Mouse (Mus musculus) left cerebral cortex, postnatal 25 days (tissue): ENCODE data around the gene Hscb. TPM values are rescaled to one million over a fixed set of nuclear protein-coding genes. Genes with fewer than 3 reads are reported as not detected.
"Not testable (repeated sequence)": the region's sequence is repeated elsewhere in the genome, so short reads cannot be mapped to it uniquely, and the experiment has no call there.

Experiments used
- DNase-seq, 2 experiments: peaks; one replicate each; pipeline ENCODE4 v3.0.0; 2022; ENCODE audit warnings: low spot score in 2 of 2, mixed read lengths in 1 of 2
- intact Hi-C: fragments of 180-260 bp; cut with DNase I; formaldehyde crosslinking; loops from one replicate; pipeline ENCODE4 v1.15.1; 2025
- total RNA-seq, 2 experiments: library from RNA; stranded (reverse); gene quantifications; 2 replicates each; pipeline ENCODE4 v1.2.3; 2021

Hscb gene
- total RNA-seq, result 10 to 100 TPM in 1 of 2 experiments, 1 to 10 TPM in 1; 8.8 to 12.0 TPM

DNA sequence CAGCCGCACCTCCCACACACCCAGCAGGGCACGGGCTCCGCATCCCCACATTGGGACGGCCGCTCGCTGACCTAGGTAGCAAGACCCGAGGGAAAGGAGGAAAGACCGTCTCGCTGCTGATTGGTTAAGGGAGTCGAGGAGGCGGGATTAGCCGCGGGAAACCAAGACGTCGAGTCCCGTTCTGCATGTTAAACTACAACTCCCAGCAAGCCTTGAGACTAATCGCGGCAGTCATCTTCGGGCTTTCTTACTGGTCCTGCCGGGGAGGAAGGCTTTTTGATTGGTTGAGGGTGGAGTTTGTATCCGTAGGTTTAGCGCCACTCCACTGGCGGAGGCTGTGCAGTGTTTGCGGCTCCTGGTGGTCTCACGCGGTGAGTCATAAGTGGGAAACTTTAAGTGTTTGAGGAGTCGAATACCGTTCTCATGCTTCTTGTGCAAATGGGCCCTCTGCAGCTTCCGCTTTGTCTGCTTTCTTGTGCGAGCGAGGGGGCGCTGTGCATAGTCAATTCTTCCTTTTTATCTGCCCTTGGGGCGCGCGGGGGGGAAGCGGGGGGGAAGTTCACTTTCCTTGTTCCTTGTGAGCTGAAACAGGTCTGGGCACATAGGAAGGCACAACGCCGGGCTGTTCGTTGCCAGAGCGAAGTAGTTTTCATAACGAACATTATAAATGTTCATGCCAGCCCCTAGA lies at the start of gene Hscb, which contains the start of gene Chek2:
TSS of gene Hscb (minus strand) at position 100 of the 688 bp plus-strand sequence.
TSS of gene Chek2 (plus strand) at position 302 of the 688 bp plus-strand sequence.
- DNase-seq, result peak; percentile 98 to 99
- intact Hi-C loops, result loop anchor here (5.0 to 10.0 kb wide), 2 partner anchors 372 to 495 kb away; partner anchors contain the start of gene Pitpnb

DNA sequence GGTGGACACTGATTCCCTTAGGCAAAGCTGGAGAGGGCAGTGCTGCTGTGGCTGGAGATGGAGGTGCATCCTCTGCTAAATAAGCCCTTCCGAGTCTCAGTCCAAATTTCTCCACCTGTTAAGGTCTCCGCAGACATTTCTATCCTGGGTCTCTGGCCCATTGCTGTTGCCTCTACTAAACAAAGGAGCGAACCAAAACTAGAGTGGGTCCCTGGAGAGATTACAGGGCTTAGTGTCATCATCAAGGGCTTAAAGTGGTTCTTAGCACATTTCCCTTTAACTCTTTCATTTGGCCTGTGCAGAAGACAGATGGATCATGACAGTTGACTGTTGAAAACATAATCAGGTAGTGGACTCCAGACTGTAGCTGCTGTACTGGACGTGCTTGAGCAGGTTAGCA lies 49.0 kb upstream of the Hscb start:
- no peak for DNase-seq
- intact Hi-C loops, result no loop called here

DNA sequence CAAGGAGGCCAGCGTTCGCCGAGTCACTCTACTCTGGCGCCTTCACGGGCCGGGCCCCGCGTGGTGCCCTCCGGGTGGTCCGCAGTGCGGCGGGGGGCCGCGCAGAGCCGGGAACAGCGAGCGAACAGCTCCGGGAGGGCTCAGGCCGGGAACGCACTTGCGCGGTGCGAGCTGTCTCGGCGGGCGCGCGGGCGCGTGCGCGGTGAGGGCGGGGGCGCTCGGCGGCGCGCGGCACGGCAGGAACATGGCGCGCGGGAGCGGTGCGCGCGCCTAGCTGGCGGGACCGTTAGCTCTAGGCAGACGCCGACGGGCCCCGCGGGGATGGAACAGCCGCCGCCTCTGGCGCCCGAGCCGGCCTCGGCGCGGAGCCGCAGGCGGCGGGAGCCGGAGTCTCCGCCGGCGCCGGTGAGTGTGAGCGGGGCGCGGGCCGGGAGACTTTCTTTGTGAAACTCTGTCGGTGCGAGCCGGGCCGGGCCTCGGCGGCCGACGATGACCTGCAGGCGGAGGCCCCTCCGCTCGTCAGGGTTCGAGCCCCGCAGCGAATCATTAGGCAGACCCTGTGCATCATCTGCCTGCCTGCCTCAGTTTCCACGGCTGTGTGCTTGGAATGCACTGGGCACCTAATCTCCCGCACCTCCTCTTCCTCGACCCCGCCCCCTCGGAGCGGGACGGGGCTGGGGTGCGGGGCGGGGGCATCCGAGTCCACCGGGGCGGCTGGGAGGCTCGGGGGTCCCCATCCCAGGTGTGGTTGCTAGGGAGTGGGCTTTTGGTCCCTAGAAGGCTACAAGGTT lies 40.2 kb upstream of the Hscb start, which contains the start of gene Ttc28:
TSS of gene Ttc28 (plus strand) at position 220 of the 791 bp plus-strand sequence.
- peak; percentile 87 to 91 for DNase-seq
- intact Hi-C loops, result no loop called here

DNA sequence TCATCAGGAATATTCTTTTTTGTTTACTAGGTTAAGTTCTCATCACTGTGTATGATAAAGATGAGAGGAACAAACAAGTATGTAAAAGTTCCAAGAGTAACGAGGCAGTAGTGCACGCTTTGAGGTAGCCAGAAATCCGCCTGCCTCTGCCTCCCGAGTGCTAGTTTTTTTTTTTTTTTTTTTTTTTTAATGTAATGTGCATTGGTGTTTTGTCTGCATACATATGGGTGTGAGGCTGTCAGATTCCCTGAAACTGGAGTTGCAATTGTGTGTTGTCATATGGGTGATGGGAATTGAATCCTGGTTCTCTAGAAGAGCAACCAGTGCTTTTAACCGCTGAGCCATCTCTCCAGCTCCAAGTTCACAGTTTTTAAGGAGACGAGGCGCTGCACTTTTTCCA lies 39.5 kb upstream of the Hscb start:
- intact Hi-C loops, result no loop called here
- no peak for DNase-seq

DNA sequence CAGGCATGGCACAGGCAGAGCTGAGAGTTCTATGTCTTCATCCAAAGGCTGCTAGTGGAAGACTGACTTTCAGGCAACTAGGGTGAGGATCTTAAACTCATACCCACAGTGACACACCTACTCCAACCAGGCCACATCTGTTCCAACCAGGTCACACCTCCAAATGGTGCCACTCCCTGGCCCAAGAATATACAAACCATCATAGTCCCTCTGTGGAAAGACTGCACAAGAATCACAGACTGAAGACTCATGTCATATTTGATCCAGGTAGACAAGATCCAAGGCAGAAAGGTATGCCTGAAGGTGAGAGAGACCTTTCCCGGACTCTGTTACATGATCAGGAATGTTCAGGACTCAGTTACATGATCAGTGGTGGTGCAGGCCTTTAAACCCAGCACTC lies 38.9 kb upstream of the Hscb start:
- intact Hi-C loops, DNase-seq: not testable (repeated sequence)

DNA sequence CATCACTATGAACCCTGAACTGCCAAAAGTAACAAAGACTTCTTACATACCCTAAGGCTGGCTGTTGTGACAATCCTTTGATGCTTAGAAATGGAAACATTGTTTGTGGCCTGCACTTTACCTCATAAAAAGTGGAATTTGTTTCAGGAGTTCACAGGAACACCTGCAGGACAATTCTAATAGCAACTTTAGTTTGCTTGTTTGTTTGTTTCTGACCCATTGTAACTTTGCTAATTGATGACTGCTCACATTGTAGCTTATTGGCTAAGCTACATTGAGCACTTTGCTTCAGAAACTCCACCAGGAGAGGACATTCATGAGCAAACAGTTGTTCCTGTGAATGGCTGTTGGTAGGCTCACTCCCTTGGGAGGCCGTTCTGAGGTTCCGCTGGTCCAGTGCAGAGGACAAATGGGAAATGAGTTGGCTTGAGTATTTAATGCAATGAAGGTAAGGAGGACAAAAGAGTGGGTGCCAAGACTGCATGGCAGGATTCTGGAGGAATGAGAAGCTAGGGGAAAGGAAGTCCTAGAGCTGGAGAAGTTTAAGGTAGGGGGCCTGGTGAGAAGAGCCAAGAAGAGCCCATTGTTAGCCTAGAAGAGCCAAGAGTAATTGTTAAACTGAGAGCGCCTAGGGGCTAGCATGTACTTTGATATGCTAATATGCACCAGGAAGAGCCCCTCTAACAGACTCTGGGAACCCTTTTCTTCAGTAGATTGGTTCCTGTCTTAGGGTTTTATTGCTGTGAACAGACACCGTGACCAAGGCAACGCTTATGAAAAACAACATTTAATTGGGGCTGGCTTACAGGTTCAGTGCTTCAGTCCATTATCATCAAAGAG lies 38.3 kb upstream of the Hscb start:
- intact Hi-C loops, result no loop called here
- DNase-seq, result no peak

DNA sequence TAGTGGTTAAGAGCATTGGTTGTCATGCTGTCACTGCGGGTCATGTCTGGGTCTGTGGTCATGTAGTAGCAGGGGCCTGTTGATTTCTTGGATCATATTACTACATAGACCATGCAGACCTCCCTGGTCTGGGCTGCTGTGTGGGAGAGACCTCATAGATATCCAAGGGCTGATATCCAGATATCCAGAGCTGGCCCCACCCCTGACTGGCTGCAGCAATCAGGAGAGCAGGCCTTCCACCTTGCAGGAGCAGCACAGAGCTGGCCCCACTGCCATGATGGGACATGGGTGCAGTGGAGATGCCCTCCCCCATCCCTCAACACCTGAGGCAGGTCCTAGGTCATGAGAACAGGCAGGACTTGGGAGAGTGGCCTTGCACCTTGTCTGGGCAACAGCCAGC lies 35.7 kb upstream of the Hscb start:
- DNase-seq, result no peak
- intact Hi-C loops, result no loop called here

DNA sequence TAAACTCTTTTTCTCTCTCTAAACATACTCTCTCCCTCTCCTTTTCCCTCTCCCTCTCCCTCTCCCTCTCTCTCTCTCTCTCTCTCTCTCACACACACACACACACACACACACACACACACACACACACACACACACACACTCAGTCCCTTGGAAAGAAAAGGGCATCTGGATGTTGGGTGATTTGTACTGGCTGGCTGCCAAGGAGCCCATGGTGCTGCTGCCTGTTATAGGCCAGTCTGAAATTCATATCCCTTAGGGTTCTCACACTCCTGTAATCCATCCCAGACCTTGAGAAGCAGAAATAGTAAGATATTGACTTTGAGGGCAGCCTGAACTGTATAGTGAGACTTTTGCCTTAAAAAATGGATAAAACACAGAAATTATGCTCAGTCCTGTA lies 35.1 kb upstream of the Hscb start:
- DNase-seq, result no peak
- intact Hi-C loops, result no loop called here

DNA sequence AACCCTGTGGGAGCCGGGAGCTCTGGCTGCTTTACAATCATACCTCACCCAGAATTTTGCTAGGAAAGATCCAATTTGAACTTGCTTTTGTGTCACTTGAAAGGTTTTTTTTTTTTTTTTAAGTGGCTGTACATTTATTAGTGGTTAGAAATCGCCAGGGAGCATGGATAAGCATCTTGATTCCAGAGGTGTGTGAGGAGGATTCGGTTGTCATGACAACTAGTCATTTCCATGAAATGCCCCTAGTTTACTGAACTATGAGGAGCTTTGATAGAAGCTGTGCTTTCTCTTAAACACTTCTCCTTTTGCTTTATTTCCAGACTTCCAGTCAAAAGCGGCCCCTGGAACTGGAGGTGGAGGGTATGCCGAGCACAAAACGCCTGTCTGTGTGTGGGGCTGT lies 33.6 kb upstream of the Hscb start:
- DNase-seq, result peak in 1 of 2 experiments; percentile 14
- intact Hi-C loops, result no loop called here

DNA sequence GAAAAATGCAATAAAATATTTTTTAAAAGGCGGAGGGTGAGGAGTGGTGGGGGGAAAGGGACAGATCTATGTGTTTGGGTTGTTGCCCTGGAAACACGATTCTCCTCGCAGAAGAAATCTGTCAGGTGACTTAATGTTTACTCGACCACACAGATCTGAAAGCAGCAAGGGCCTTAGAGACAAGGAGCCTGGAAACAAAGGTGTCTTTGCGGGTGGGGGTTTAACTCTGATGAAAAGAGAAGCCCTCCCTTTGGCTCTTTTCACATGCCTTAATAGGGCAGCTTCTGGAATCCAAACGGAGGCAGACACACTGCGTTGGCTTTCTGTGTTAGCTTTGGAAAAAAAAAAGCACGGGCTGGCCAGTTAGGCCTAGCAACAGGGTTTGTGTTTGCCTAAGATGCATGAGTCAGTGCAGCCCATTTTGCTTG lies 29.7 kb upstream of the Hscb start:
- DNase-seq, result peak in 1 of 2 experiments; percentile 27

DNA sequence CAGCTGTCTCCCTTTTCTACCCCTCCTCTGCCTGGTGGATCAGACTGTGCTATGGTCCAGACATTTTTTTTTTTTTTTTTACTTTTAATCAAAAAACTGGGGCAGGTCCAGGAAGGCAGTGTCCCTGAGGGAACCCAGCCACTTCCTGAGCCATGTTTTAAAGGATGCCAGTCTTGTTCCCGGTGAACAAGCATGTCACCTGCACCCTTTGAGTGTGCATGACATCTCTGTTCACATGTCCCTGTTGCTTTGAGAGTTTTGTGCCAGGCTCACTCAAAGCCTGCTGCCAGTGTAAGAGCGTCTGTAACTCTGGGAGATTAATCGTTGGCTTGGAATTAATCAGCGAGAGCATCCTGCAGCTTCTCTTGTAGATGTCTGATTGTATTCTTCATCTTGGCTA lies 28.9 kb upstream of the Hscb start:
- intact Hi-C loops, result no loop called here
- DNase-seq, result no peak

More for the DNA sequence above, 29.7 kb upstream of the Hscb start:
- intact Hi-C loops, result no loop called here

DNA sequence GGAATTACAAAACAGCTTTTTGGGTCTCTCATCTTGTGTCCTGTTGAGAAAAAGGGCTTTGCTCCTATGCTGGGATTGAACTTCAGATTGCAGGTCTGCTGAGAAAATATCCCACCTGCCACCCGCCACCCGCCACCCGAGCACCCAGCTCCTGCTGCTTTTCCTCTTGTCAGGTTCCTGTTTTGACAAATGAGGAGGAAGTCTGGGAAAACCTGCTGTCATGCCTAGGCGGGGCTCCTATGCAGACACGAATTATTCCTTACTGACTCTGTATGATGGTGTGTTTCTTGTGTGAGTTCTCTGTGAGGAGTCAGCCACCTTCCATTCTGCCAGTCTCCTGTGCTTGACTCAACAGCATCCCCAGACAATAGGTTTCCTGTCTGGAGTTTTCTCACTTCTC lies 20.9 kb upstream of the Hscb start:
- no peak for DNase-seq
- intact Hi-C loops, result no loop called here

DNA sequence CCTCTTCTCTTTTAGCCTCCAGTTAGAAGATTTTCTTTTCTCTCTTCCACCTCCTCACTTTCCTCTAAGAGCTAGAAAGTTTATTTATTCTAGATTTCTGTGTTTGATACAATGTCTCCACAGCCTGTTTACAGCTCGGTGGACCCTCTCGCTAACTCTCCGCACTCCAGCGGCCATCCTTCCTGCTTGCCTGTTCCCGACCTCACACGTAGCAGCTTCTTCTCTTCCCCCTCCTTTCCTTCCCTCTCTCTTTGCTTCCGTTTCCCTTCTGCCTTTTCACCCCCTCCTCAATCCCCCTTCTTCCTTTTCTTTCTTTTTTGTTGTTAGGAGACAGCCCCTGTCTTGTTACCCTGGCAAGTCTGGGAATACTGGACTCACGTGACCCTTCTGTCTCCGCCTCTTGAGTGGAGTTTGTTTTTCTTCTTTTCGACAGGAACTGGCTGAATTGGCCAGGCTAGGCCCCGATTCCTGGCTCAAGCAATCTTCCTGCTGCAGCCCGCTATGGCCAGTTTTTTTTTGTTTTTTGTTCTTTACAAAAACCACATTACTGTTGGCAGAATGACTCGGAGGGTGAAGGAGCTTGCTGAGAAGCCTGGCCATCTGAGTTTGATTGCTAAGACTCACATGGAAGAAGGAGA lies 19.6 kb upstream of the Hscb start:
- peak; percentile 22 to 31 for DNase-seq
- intact Hi-C loops, result no loop called here

DNA sequence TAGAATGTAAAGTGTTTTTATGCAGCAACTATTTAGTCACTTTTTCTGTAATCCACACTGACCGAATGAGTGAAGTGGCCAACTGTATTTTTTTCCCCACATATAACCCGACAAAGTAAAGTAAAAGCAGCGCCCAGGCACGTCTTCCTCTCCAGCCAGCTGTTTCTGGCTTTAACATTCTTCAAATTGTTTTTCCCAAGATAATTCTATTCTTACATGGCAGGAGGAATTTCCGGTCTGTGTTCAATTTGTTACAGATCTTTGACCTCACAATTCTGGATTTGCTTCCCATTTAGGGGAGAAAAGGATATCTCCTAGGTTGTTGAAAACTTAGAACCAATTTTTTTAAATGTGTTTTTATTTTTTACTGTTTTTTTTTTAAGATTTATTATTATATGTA lies 17.5 kb upstream of the Hscb start:
- intact Hi-C loops, result no loop called here
- no peak for DNase-seq

DNA sequence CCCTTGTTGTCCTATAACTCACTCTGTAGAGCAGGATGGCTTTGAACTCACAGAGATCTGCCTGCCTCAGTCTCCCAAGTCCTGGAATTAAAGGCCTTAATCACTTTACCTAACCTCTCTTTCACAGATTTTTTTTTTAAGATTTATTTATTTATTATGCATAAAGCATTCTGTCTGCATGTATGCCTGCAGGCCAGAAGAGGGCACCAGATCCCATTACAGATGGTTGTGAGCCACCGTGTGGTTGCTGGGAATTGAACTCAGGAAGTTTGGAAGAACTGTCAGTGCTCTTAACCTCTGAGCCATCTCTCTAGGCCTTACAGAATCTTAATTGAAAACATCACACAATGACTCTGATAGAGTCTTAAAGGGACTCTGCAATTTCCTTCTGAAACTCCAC lies 13.4 kb upstream of the Hscb start:
- no peak for DNase-seq
- intact Hi-C loops, result loop anchor here (5.0 kb wide), 1 partner anchor 64 kb away; no protein-coding TSS in a partner anchor

DNA sequence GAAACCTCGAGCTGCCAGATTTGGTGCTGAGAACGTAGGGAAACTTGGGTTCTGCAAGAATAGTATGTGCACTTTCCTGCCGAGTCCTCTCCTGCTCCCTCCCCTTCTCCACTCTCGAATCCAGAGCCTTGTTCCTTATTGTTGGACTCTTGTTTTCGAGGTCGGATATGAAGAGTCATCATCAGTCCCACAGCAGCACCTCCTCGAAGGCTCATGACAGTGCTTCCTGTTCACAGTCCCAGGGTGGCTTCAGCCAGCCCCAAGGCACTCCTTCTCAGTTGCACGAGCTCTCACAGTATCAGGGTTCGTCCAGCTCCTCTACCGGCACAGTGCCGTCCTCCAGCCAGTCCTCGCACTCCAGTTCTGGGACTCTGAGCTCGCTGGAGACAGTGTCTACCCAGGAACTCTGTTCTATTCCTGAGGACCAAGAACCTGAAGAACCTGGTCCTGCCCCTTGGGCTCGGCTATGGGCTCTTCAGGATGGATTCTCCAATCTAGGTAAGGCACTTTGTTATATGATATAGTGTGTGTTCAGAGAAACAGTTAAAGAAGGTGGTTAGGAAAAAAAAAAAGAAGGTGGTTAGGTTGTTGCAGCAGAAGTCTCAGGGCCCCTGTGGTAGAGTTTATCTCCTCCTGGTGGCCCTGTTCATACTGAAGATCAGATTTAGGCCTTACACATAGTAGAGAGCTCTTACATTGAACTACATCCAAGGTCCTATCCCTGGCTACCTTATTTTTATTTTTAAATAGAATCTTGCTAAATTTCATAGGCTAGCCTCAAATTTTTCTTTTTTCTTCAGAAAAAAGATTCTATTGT lies 1.7 kb upstream of the Hscb start:
- intact Hi-C loops, result no loop called here
- DNase-seq, result no peak

DNA sequence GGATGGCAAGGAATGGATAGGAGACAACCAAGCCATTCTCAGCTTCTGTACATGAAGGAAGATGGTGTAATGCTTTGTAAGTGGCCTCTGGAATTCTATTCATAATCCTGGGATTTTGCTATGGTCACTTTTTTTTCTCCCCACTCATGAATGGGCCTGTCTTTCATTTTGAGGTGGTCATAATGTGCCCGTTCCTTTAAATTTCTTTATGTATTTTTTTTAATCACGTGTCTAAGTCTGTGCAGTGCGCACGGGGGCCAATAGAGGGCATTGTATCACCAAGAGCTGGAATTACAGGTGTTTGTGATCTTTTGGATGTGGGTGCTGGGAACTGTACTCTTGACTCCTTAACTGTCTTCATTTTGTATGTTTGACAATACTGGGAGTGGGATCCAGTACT lies 888 bp upstream of the Hscb start:
- peak in 1 of 2 experiments; percentile 40 for DNase-seq
- intact Hi-C loops, result no loop called here

DNA sequence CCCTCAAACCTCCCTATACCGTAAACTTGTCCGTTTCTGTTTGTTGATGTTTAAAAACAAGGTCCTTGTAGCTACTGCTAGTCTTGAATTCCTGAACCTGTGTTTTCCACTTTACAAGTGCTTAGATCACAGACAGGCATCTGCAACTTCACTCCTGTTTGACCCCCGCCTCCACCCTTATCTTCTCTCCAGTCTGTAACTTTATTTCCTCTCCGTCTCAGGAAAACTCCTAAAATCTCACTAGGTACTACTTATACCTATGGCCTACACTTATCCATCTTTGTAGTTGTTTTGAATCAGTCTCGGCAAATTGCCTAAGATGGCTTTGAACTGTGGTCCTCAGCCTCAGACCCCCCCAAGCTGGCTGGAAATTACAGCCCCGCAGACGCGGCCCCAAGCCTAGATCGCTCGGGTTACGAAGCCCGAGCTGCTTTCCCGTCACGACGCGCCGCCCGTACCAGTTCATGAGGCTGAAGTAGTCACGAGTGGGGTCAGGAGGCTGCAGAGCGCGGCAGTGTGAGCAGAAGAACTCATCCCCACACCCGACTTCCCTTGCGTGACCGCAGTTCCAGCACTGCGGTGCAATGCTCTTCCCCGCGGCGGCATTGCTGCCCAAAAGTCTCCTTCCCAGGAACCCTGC lies 419 bp downstream of the Hscb start:
- DNase-seq, result no peak
- intact Hi-C loops, result loop anchor here (5.0 to 10.0 kb wide), 2 partner anchors 373 to 496 kb away; partner anchors contain the start of gene Pitpnb
